Mouse (Mus musculus) bone marrow macrophage, adult 2 months (primary cell): ENCODE results near the gene Cdc42bpb.

Source experiments
- CTCF ChIP-seq: IDR thresholded peaks from 2 replicates; pipeline ENCODE4 v1.5.1; 2012; ENCODE audit warnings: low read depth, mild to moderate bottlenecking, low read length, moderate library complexity
- POLR2A ChIP-seq: IDR thresholded peaks from 2 replicates; pipeline ENCODE4 v1.6.1; 2012; ENCODE audit warnings: mild to moderate bottlenecking, low read depth, low read length, borderline replicate concordance

DNA sequence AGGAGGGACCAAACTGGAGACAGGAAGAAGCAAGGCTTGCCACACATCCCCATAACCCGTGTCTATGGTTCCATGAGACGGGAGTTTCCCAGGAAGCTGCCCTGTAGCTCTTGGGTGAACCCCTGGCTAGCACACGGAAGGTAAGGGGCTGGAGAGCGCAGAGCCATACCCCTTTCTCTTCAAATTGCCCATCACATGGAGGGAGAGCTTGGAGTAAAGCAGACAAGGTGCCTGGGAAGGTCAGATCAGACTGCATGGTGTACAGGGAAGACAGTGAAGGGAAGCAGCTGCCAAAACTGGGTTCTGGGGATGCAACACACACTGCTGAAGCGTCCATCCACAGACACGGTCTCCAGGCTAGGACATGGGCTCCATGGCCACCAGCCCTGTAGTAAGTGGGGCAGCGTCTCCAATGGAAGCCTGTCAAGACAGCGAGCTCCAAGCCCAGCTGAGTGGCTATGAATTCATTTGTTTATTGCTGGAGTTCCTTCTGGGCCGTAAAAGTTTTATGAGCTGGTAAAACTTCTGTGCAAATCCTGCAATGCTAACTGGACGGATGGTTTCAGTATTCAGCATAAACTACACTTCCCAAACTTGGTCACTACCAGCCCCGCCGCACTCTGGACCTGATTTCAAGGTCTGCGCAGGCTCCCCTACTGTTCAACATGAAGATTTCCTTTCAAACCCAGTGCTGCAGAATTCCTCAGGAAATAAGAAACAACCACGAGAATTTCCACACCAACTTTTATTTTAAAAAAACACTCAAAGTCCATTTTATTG is 16.0 kb downstream of the Cdc42bpb start:
- no peak for TF ChIP-seq CTCF
- TF ChIP-seq POLR2A: no peak
